Mouse (Mus musculus): Measurements from ENCODE around the gene Tac4. TPM values are rescaled to one million over a fixed set of nuclear protein-coding genes. Genes with fewer than 3 reads are reported as not detected.

The Tac4 gene
- total RNA-seq (2021), result not detected in 2 replicates
- long read RNA-seq, experiment 1, result 0 reads
- long read RNA-seq, experiment 2, result 0 reads

- peak; percentile 31 for DNase-seq
These were observed at the start of gene Tac4 for GRCm38 (mm10) chr11:95261178-95261751. Gene Tac4 (plus strand): TSS chr11:95261529.

GRCm38 (mm10) chr11:95213607-95214006, 47.7 kb upstream of the Tac4 start:
- DNase-seq, result no peak

GRCm38 (mm10) chr11:95214305-95214704, 47.0 kb upstream of the Tac4 start:
- DNase-seq, result no peak

GRCm38 (mm10) chr11:95216193-95216592, 45.1 kb upstream of the Tac4 start:
- no peak for DNase-seq

- peak; percentile 47 for DNase-seq
These were observed 42.2 kb upstream of the Tac4 start for GRCm38 (mm10) chr11:95219111-95219510.

- DNase-seq, result peak; percentile 75
These were observed 37.9 kb upstream of the Tac4 start for GRCm38 (mm10) chr11:95223473-95223872.

GRCm38 (mm10) chr11:95224124-95224893, 37.0 kb upstream of the Tac4 start:
- no peak for DNase-seq

GRCm38 (mm10) chr11:95225448-95225847, 35.9 kb upstream of the Tac4 start:
- DNase-seq, result no peak

- no peak for DNase-seq
These were observed 33.9 kb upstream of the Tac4 start for GRCm38 (mm10) chr11:95227467-95227866.

GRCm38 (mm10) chr11:95231688-95232328, 29.5 kb upstream of the Tac4 start:
- DNase-seq, result peak; percentile 87

GRCm38 (mm10) chr11:95232329-95232696, 29.0 kb upstream of the Tac4 start:
- no peak for DNase-seq

GRCm38 (mm10) chr11:95238477-95238876, 22.9 kb upstream of the Tac4 start:
- DNase-seq, result no peak

GRCm38 (mm10) chr11:95242653-95243052, 18.7 kb upstream of the Tac4 start:
- DNase-seq, result no peak

- DNase-seq, result no peak
These were observed 15.9 kb upstream of the Tac4 start for GRCm38 (mm10) chr11:95245456-95245855.

- no peak for DNase-seq
These were observed 14.3 kb upstream of the Tac4 start for GRCm38 (mm10) chr11:95247065-95247464.

GRCm38 (mm10) chr11:95250110-95250509, 11.2 kb upstream of the Tac4 start:
- no peak for DNase-seq

GRCm38 (mm10) chr11:95251295-95251694, 10.0 kb upstream of the Tac4 start:
- peak; percentile 84 for DNase-seq

GRCm38 (mm10) chr11:95252104-95252503, 9.2 kb upstream of the Tac4 start:
- DNase-seq, result no peak

- no peak for DNase-seq
These were observed 7.2 kb upstream of the Tac4 start for GRCm38 (mm10) chr11:95254165-95254564.

- DNase-seq, result no peak
These were observed 5.6 kb upstream of the Tac4 start for GRCm38 (mm10) chr11:95255747-95256146.

- DNase-seq, result no peak
These were observed 3.4 kb upstream of the Tac4 start for GRCm38 (mm10) chr11:95257930-95258329.

- DNase-seq, result peak; percentile 92
These were observed 2.8 kb upstream of the Tac4 start for GRCm38 (mm10) chr11:95258490-95258889.

GRCm38 (mm10) chr11:95259088-95259849, 2.1 kb upstream of the Tac4 start:
- peak; percentile 96 for DNase-seq

Data from adrenal gland, postnatal 14 days (tissue).